Mouse (Mus musculus) spleen, adult 2 months (tissue): ENCODE measurements around the gene Spata32. TPM values are rescaled to one million over a fixed set of nuclear protein-coding genes. Genes with fewer than 3 reads are reported as not detected.

Experiments
- DNase-seq, 2 experiments: peaks; one replicate each; pipeline versions ENCODE4 v3.0.0 to v3.0.0-alpha.2; 2012 to 2021; ENCODE audit warnings: low spot score in 2 of 2, low read depth in 1 of 2
- H3K27ac ChIP-seq: fragments of 200-500 bp; 2 replicates; pipeline ENCODE4 v1.5.1; 2012; ENCODE audit warnings: low read length, inconsistent platforms; ENCODE audit not compliant: insufficient read depth
- H3K27me3 ChIP-seq: fragments of 200-500 bp; 2 replicates; pipeline ENCODE4 v1.6.1; 2012; ENCODE audit warnings: mild to moderate bottlenecking, moderate library complexity, low read length, inconsistent platforms; ENCODE audit not compliant: control insufficient read depth, insufficient read depth
- H3K36me3 ChIP-seq: fragments of 200-500 bp; 2 replicates; pipeline ENCODE4 v1.6.1; 2012; ENCODE audit warnings: mild to moderate bottlenecking, low read length, inconsistent platforms; ENCODE audit not compliant: control insufficient read depth, insufficient read depth
- H3K4me1 ChIP-seq: fragments of 200-500 bp; 2 replicates; pipeline ENCODE4 v1.6.1; 2011; ENCODE audit warnings: inconsistent platforms; ENCODE audit not compliant: control insufficient read depth, insufficient read depth, insufficient read length
- H3K4me3 ChIP-seq: fragments of 200-500 bp; 2 replicates; pipeline ENCODE4 v1.5.1; 2011; ENCODE audit warnings: mild to moderate bottlenecking, inconsistent platforms; ENCODE audit not compliant: insufficient read depth, insufficient read length; ENCODE audit errors: extremely low read depth
- CTCF ChIP-seq: fragments of 200-500 bp; IDR thresholded peaks from 2 replicates; pipeline ENCODE4 v1.5.1; 2011; ENCODE audit warnings: mild to moderate bottlenecking, inconsistent platforms; ENCODE audit not compliant: insufficient read depth, insufficient read length, insufficient replicate concordance; ENCODE audit errors: extremely low read depth
- POLR2A ChIP-seq: fragments of 200-500 bp; IDR thresholded peaks from 2 replicates; pipeline ENCODE4 v1.6.1; 2011; ENCODE audit warnings: low read depth, low read length, inconsistent platforms
- WGBS: fragments of 180-500 bp; shearing (Covaris S2); methylation state at CpG from one replicate; pipeline ENCODE4 v1.1.7; 2018; 5-methylcytosine and 5-hydroxymethylcytosine counted together
- polyA plus RNA-seq: library from polyadenylated mRNA; depleted of rRNA; stranded (reverse); fragments of >200 nt; gene quantifications from 2 replicates; pipeline ENCODE4 v1.2.3, GENCODE M21; 2012; rRNA removed

Gene Spata32
- not detected in 2 replicates for polyA plus RNA-seq

DNA sequence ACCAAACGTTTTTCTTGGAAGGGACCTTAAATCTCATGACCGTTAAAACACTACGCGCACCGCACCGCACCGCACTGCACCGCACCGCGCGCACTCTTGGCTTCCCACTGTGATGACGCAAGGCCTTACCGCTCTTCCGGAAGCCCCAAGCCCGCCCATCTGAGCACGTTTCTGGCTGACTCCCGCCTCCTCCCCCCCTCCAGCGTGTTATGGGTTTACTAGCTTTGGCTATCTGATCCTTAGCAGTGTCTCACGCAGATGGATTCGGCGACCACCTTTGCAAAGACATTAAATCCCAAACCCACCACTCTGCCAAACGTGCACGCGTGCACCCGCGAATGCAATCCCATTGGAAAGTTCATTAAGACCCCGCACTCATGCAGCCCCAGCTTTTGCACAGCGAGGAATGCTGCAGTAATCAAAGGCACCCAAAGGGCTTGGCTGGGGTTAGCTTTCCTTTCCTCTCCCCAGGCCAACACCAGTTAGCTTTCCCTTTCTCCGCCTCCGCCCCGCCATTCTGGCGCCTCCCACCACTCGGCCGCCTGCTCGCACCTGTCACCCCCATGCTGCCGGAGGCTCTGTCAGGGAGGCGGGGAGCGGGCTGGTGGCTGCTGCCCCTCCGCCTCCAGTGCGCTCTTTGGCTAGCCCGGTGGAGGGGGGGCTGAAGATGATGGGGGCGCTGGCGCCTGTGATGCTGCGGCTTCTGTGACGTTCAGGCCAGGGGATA is at the start of gene Spata32:
Spata32 (minus strand) TSS at position 643 of the 727 bp plus-strand sequence.
- Histone ChIP-seq H3K4me1 (peaks cover 5% of the 10 kb centered on the region; the same call in 1 of the 2 replicates), H3K27ac (no peak within 1 kb of the TSS), H3K36me3 (peaks cover 13% of the 10 kb centered on the region), H3K27me3 (no peaks in the 10 kb centered on the region), H3K4me3 (peak within 1 kb of the TSS; percentile 64)
- 1% methylated on average over 45 of the region's 45 CpGs for WGBS
- TF ChIP-seq POLR2A = no peak
- no peak for TF ChIP-seq CTCF
- DNase-seq = peak; percentile 46 to 52

DNA sequence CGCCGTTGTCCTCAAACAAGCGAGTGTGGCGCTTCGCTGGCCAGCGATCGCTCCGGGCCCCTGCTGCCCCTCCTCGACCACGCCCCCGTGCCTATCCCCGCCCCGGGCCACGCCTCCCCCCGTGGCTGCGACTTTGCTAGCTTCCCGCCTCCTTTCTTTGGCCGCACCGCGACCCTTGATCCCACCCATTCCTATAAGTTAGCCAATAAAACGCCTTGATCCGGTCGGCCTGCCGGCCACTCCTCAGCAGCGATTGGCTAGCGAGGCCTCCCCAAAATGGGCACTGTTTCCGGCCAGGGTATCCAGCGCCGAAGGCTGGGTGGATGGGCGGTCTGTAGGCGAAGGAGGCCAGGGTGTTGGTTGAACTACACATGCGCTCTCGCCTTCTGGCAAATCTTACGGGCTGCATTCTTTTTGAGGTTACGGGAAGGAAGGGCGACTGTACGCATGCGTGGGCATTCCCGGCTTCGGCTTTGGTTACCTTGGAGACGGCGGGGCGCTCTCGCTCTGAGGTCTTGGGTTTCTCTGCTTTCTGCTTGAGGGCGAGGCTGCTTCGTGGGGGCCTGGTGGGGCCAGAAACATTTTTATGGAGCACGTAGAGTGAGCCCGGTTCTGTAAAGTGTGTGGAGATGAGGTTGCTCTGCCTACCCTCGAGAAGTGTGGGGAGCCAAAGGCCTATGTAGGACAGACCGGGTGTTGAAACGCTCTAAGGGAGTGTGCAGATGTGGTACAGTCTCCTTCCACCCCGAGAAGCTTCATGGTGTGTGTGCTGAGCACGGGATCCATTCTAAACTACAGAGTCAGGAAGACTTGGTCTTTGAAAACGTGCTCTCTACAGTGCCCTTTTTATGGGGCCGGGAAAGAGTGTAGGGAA is 49.4 kb upstream of the Spata32 start, which contains the start of gene Map3k14:
Map3k14 (minus strand) TSS at position 127 of the 874 bp plus-strand sequence.
- 2% methylated on average over 55 of the region's 55 CpGs for WGBS
- Histone ChIP-seq H3K4me3 (peak within 1 kb of the TSS; percentile 81), H3K36me3 (no peaks in the 10 kb centered on the region), H3K4me1 (peaks cover 9% of the 10 kb centered on the region; the same call in 1 of the 2 replicates), H3K27ac (peak within 1 kb of the TSS; percentile 81), H3K27me3 (no peaks in the 10 kb centered on the region)
- DNase-seq = peak; percentile 97 to 100
- TF ChIP-seq CTCF (no peak), POLR2A (peak; percentile 96; the same call in 1 of the 2 replicates)

DNA sequence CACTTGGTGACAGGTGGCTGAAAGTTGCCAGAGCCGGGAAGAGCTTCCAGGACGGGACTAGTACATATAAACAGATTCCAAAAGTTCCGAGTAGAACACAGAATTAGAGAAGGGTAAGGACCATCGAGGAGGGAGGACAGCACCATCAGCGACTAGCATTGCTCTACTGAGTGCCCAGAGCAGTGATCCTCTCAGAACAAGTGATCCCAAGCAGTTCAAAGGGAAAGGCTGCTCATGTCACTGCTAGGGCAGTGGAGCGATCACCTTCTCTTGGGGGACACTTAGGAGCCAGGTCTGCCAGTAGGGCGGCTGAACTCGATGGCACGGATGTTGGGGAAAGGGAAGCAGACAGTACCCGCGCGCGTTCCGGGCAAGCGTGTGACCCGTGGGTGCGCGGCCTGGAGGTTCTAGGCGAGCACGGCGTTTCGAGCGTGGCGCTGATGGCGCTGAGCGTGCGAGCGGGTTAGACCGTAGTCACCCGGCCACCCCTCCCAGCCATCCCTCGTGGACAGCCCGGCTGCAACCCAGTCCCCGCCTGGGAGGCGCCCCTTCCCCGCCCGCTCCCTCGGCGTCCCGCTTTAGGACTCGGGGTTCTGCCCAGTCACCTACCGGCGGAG is 48.6 kb upstream of the Spata32 start:
- H3K36me3 ChIP-seq = no peaks in the 10 kb centered on the region
- WGBS = under 1% methylated on average over 42 of the region's 42 CpGs

DNA sequence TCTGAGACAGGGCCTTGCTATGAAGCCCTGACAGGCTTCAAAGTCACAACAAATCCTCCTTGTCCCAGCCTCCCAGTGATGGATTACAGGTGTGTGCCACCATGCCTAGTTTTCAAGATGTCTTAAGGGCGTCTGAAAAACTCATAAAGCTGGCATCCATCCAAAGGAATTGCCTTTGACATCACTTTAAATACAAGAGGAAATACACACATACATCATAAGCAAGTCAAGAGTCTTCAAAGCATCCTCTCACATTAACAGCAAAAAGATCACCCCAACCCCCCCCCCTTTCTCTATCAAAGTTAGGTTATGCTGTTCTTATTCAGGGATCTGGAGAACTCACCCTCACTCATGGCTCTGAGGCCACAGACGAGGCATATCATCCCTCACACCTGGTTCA is 47.6 kb upstream of the Spata32 start:
- H3K4me1 ChIP-seq = peaks cover 20% of the 10 kb centered on the region; the same call in 1 of the 2 replicates
- peak in 1 of 2 experiments; percentile 55 for DNase-seq
- peak overlapping the region; percentile 16; the same call in 1 of the 2 replicates for H3K4me3 ChIP-seq
- H3K36me3 ChIP-seq = no peaks in the 10 kb centered on the region
- H3K27me3 ChIP-seq = no peaks in the 10 kb centered on the region
- WGBS = 23% methylated on average over 2 of the region's 2 CpGs
- TF ChIP-seq CTCF (no peak), POLR2A (no peak)
- peak overlapping the region; percentile 65 for H3K27ac ChIP-seq

More for the DNA sequence above, 48.6 kb upstream of the Spata32 start:
- peak in 1 of 2 experiments; percentile 32 for DNase-seq
- Histone ChIP-seq H3K27me3 (no peaks in the 10 kb centered on the region), H3K4me3 (peak overlapping the region; percentile 81), H3K27ac (peak overlapping the region; percentile 81), H3K4me1 (peaks cover 12% of the 10 kb centered on the region; the same call in 1 of the 2 replicates)
- TF ChIP-seq CTCF (no peak), POLR2A (no peak; the same call in 1 of the 2 replicates)

DNA sequence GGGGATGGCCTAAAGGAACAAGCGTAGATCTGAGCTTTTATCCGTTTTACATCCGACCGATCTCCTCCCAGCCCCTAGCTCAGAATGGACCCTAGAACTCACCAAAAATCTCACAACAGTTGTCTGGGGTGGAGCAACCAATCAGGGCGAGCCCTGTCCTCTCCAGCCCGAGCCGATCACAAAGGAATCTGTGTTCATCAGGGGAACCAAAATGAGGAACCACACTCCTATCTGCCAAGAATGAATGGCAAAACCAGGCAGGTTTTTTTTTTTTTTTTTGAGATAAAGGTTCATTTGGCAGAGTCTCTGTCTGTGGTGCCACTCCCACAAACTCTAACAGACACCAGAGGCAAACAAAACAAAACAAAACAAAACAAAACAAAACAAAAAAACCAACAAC is 47.0 kb upstream of the Spata32 start:
- no peaks in the 10 kb centered on the region for H3K27me3 ChIP-seq
- no peaks in the 10 kb centered on the region for H3K36me3 ChIP-seq
- no peak for DNase-seq
- peaks cover 26% of the 10 kb centered on the region; the same call in 1 of the 2 replicates for H3K4me1 ChIP-seq
- TF ChIP-seq CTCF (no peak), POLR2A (no peak)
- 7% methylated on average over 7 of the region's 7 CpGs for WGBS
- peak overlapping the region; percentile 62; the same call in 1 of the 2 replicates for H3K4me3 ChIP-seq
- peak overlapping the region; percentile 86 for H3K27ac ChIP-seq

DNA sequence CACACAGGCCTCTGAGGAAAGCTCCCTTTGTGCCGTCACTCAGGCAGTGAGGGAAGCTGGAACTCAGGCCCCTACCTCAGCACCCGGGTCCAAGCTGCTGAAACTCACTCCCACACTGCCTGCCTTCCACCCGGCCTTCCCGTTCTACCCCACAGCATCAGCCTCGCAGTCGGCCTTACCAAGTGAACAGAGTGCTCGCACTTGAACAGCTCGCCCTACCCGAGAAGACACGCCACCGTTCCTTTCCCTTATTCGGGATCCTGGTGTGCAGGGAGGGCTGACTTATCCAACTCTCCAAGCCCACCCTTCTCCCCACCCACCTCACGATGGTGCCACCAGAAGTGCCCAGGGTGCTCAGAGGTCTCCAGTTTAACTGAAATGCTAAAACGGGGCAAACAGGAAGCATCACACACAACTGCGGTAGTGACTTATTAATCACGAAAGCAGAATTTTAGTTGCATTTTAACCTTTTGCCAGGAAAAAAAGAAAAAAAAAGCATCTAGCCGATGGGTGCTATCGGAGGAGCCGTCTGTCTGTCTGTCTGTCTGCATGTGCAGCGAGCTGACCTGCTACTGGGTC is 46.3 kb upstream of the Spata32 start:
- Histone ChIP-seq H3K27me3 (no peaks in the 10 kb centered on the region), H3K4me3 (peak overlapping the region; percentile 62), H3K36me3 (no peaks in the 10 kb centered on the region), H3K4me1 (peaks cover 28% of the 10 kb centered on the region; the same call in 1 of the 2 replicates), H3K27ac (peak overlapping the region; percentile 86)
- TF ChIP-seq CTCF (no peak), POLR2A (no peak)
- WGBS = 4% methylated on average over 20 of the region's 20 CpGs
- DNase-seq = no peak
